Mouse (Mus musculus) forebrain, embryonic 10.5 days (tissue): ENCODE results near the gene Tln2. TPM values are rescaled to one million over a fixed set of nuclear protein-coding genes. Genes with fewer than 3 reads are reported as not detected.

ENCODE experiments used
- DNase-seq: peaks from one replicate; pipeline ENCODE4 v3.0.0-alpha.2; 2017; ENCODE audit warnings: low spot score; ENCODE audit errors: extremely low spot score
- H3K27ac ChIP-seq: fragments of 300-500 bp; sonication (generic); 2 replicates; pipeline ENCODE4 v1.5.1; 2016; ENCODE audit warnings: mild to moderate bottlenecking
- H3K27me3 ChIP-seq: fragments of 300-500 bp; sonication (generic); 2 replicates; pipeline ENCODE4 v1.6.1; 2016; ENCODE audit warnings: mild to moderate bottlenecking; ENCODE audit not compliant: poor library complexity, severe bottlenecking
- H3K36me3 ChIP-seq: fragments of 300-500 bp; sonication (generic); replicated peaks from 2 replicates; pipeline ENCODE4 v1.6.1; 2016; ENCODE audit warnings: mild to moderate bottlenecking, moderate library complexity
- H3K4me1 ChIP-seq: fragments of 300-500 bp; sonication (generic); 2 replicates; pipeline ENCODE4 v1.6.1; 2016
- H3K4me3 ChIP-seq: fragments of 300-500 bp; sonication (generic); 2 replicates; pipeline ENCODE4 v1.5.1; 2016; ENCODE audit warnings: mild to moderate bottlenecking, moderate library complexity
- H3K9me3 ChIP-seq: fragments of 300-500 bp; sonication (generic); 2 replicates; pipeline ENCODE4 v1.6.1; 2016; ENCODE audit warnings: mild to moderate bottlenecking, moderate library complexity
- WGBS: fragments of 180-500 bp; shearing (Covaris S2); methylation state at CpG from one replicate; pipeline ENCODE4 v1.1.7; 2016; 5-methylcytosine and 5-hydroxymethylcytosine counted together
- polyA plus RNA-seq: library from polyadenylated mRNA; unstranded; fragments of >200 nt; fragmentation: Nextera tagmentation; extraction: Ambion mirVana; gene quantifications from 2 replicates; pipeline ENCODE4 v1.2.1, GENCODE M21; 2016

Gene Tln2
- polyA plus RNA-seq, 1 experiment from 2014 or later: 30.0 TPM

- H3K4me3 ChIP-seq: no peak overlapping the region
- peaks cover 15% of the 10 kb centered on the region for H3K36me3 ChIP-seq
- no peaks in the 10 kb centered on the region for H3K9me3 ChIP-seq
- no peak overlapping the region for H3K27ac ChIP-seq
- peaks cover 6% of the 10 kb centered on the region for H3K4me1 ChIP-seq
- H3K27me3 ChIP-seq: no peaks in the 10 kb centered on the region
- no peak for DNase-seq
- WGBS: 46% methylated on average over 3 of the region's 3 CpGs
Observed at GRCm38 (mm10) chr9:67274296-67274695, 285.2 kb downstream of the Tln2 start.

GRCm38 (mm10) chr9:67273362-67273761 lies 286.1 kb downstream of the Tln2 start:
- DNase-seq: no peak
- Histone ChIP-seq H3K9me3 (no peaks in the 10 kb centered on the region), H3K27ac (no peak overlapping the region), H3K4me1 (peaks cover 11% of the 10 kb centered on the region), H3K4me3 (no peak overlapping the region), H3K27me3 (no peaks in the 10 kb centered on the region), H3K36me3 (peaks cover 15% of the 10 kb centered on the region)

GRCm38 (mm10) chr9:67270734-67271133 lies 288.8 kb downstream of the Tln2 start:
- 0 out of 2 replicates have a peak, but pooled peaks cover 7% of the 10 kb centered on the region for H3K36me3 ChIP-seq
- no peak overlapping the region for H3K4me3 ChIP-seq
- no peak for DNase-seq
- WGBS: 89% methylated on average over 7 of the region's 7 CpGs
- H3K9me3 ChIP-seq: no peaks in the 10 kb centered on the region
- H3K27me3 ChIP-seq: no peaks in the 10 kb centered on the region
- H3K27ac ChIP-seq: no peak overlapping the region
- H3K4me1 ChIP-seq: peaks cover 11% of the 10 kb centered on the region

GRCm38 (mm10) chr9:67270061-67270595 lies 289.4 kb downstream of the Tln2 start:
- no peak overlapping the region for H3K27ac ChIP-seq
- H3K9me3 ChIP-seq: no peaks in the 10 kb centered on the region
- WGBS: 86% methylated on average over 7 of the region's 7 CpGs
- peaks cover 11% of the 10 kb centered on the region for H3K4me1 ChIP-seq
- no peak for DNase-seq
- no peaks in the 10 kb centered on the region for H3K27me3 ChIP-seq
- H3K4me3 ChIP-seq: no peak overlapping the region
- H3K36me3 ChIP-seq: 0 out of 2 replicates have a peak, but pooled peaks cover 7% of the 10 kb centered on the region

GRCm38 (mm10) chr9:67267276-67267990 lies 292.1 kb downstream of the Tln2 start:
- Histone ChIP-seq H3K27me3 (no peaks in the 10 kb centered on the region; the same call in 1 of the 2 replicates), H3K4me1 (peaks cover 14% of the 10 kb centered on the region), H3K9me3 (no peaks in the 10 kb centered on the region), H3K27ac (no peak overlapping the region), H3K36me3 (0 out of 2 replicates have a peak, but pooled peaks cover 3% of the 10 kb centered on the region), H3K4me3 (no peak overlapping the region)
- 83% methylated on average over 8 of the region's 8 CpGs for WGBS
- no peak for DNase-seq

- 75% methylated on average over 11 of the region's 11 CpGs for WGBS
- Histone ChIP-seq H3K9me3 (no peaks in the 10 kb centered on the region), H3K36me3 (no peaks in the 10 kb centered on the region), H3K27me3 (no peaks in the 10 kb centered on the region; the same call in 1 of the 2 replicates), H3K4me1 (peaks cover 30% of the 10 kb centered on the region), H3K27ac (0 out of 2 replicates have a peak overlapping the region, but pooled peaks have one; percentile 48), H3K4me3 (no peak overlapping the region)
- no peak for DNase-seq
Observed at GRCm38 (mm10) chr9:67265513-67265912, 294.0 kb downstream of the Tln2 start.

- H3K9me3 ChIP-seq: no peaks in the 10 kb centered on the region
Observed at GRCm38 (mm10) chr9:67264896-67265295, 294.6 kb downstream of the Tln2 start.

GRCm38 (mm10) chr9:67260835-67261599 lies 298.5 kb downstream of the Tln2 start:
- H3K4me1 ChIP-seq: peaks cover 25% of the 10 kb centered on the region
- H3K27me3 ChIP-seq: no peaks in the 10 kb centered on the region; the same call in 1 of the 2 replicates
- no peaks in the 10 kb centered on the region for H3K9me3 ChIP-seq
- H3K4me3 ChIP-seq: no peak overlapping the region
- H3K27ac ChIP-seq: peak overlapping the region; percentile 37; the same call in 1 of the 2 replicates
- 24% methylated on average over 13 of the region's 13 CpGs for WGBS
- peak; percentile 19 for DNase-seq
- peaks cover 24% of the 10 kb centered on the region for H3K36me3 ChIP-seq

More at GRCm38 (mm10) chr9:67264896-67265295, 294.6 kb downstream of the Tln2 start:
- no peaks in the 10 kb centered on the region for H3K36me3 ChIP-seq
- H3K4me3 ChIP-seq: no peak overlapping the region
- H3K27me3 ChIP-seq: no peaks in the 10 kb centered on the region; the same call in 1 of the 2 replicates
- no peak overlapping the region for H3K27ac ChIP-seq
- no peak for DNase-seq
- 83% methylated on average over 2 of the region's 2 CpGs for WGBS
- H3K4me1 ChIP-seq: peaks cover 35% of the 10 kb centered on the region

- no peak for DNase-seq
- H3K9me3 ChIP-seq: 0 out of 2 replicates have a peak, but pooled peaks cover 1% of the 10 kb centered on the region
- no peaks in the 10 kb centered on the region for H3K27me3 ChIP-seq
- H3K4me3 ChIP-seq: no peak overlapping the region
- H3K36me3 ChIP-seq: peaks cover 40% of the 10 kb centered on the region
- peaks cover 13% of the 10 kb centered on the region for H3K4me1 ChIP-seq
- WGBS: 71% methylated on average over 2 of the region's 2 CpGs
- no peak overlapping the region for H3K27ac ChIP-seq
Observed at GRCm38 (mm10) chr9:67250141-67250540, 309.4 kb downstream of the Tln2 start.

GRCm38 (mm10) chr9:67247365-67247950 lies 312.0 kb downstream of the Tln2 start:
- Histone ChIP-seq H3K4me3 (no peak overlapping the region), H3K27ac (no peak overlapping the region), H3K9me3 (0 out of 2 replicates have a peak, but pooled peaks cover 2% of the 10 kb centered on the region), H3K4me1 (peaks cover 13% of the 10 kb centered on the region), H3K27me3 (no peaks in the 10 kb centered on the region), H3K36me3 (peaks cover 24% of the 10 kb centered on the region)
- no peak for DNase-seq
- 92% methylated on average over 10 of the region's 10 CpGs for WGBS

GRCm38 (mm10) chr9:67245265-67245664 lies 314.2 kb downstream of the Tln2 start:
- H3K4me1 ChIP-seq: peaks cover 5% of the 10 kb centered on the region
- no peaks in the 10 kb centered on the region for H3K27me3 ChIP-seq
- no peak overlapping the region for H3K4me3 ChIP-seq
- H3K36me3 ChIP-seq: peaks cover 33% of the 10 kb centered on the region
- H3K27ac ChIP-seq: no peak overlapping the region
- 0 out of 2 replicates have a peak, but pooled peaks cover 2% of the 10 kb centered on the region for H3K9me3 ChIP-seq
- WGBS: 90% methylated on average over 2 of the region's 2 CpGs
- DNase-seq: no peak

- no peaks in the 10 kb centered on the region for H3K27me3 ChIP-seq
- no peaks in the 10 kb centered on the region for H3K4me1 ChIP-seq
- 96% methylated on average over 5 of the region's 5 CpGs for WGBS
- no peak for DNase-seq
- H3K9me3 ChIP-seq: 0 out of 2 replicates have a peak, but pooled peaks cover 2% of the 10 kb centered on the region
- no peak overlapping the region for H3K27ac ChIP-seq
- H3K4me3 ChIP-seq: no peak overlapping the region
- H3K36me3 ChIP-seq: peaks cover 23% of the 10 kb centered on the region
Observed at GRCm38 (mm10) chr9:67241683-67242082, 317.8 kb downstream of the Tln2 start.
